Mouse (Mus musculus) CH12.LX (cell line): Measurements from ENCODE around the gene Bend4.

Source experiments
- CHD2 ChIP-seq: IDR thresholded peaks from 2 replicates; pipeline ENCODE4 v1.6.1; 2011; ENCODE audit warnings: low read length, improper control_type of control experiment
- GABPA ChIP-seq: IDR thresholded peaks from 2 replicates; pipeline ENCODE4 v1.6.1; 2012; ENCODE audit warnings: low read depth, low read length, improper control_type of control experiment, inconsistent platforms; ENCODE audit not compliant: insufficient replicate concordance
- MAFK ChIP-seq: IDR thresholded peaks from 2 replicates; pipeline ENCODE4 v1.6.1; 2011; ENCODE audit warnings: low read length, improper control_type of control experiment; ENCODE audit not compliant: insufficient replicate concordance
- MEF2A ChIP-seq: IDR thresholded peaks from 2 replicates; pipeline ENCODE4 v1.6.1; 2014; ENCODE audit warnings: low read depth, mild to moderate bottlenecking, inconsistent platforms, low read length, improper control_type of control experiment, borderline replicate concordance
- POLR2A ChIP-seq: IDR thresholded peaks from 2 replicates; pipeline ENCODE4 v1.6.1; 2011; ENCODE audit warnings: low read depth, mild to moderate bottlenecking, improper control_type of control experiment, low read length

- TF ChIP-seq GABPA: no peak
- no peak for TF ChIP-seq MEF2A
- no peak for TF ChIP-seq CHD2
- TF ChIP-seq POLR2A: no peak
- TF ChIP-seq MAFK: no peak
Observed at GRCm38 (mm10) chr5:67348949-67349348, 79.2 kb downstream of the Bend4 start.
